Mouse (Mus musculus): ENCODE results near the gene Tbc1d22a.

Tbc1d22a gene

GRCm38 (mm10) chr15:86386325-86386724, 172.1 kb downstream of the Tbc1d22a start:
- no peak for DNase-seq (ENCODE audit: low read depth)

- DNase-seq (ENCODE audit: low read depth) = no peak
Observed at GRCm38 (mm10) chr15:86388597-86388996, 174.3 kb downstream of the Tbc1d22a start.

GRCm38 (mm10) chr15:86404866-86405265, 190.6 kb downstream of the Tbc1d22a start:
- no peak for DNase-seq (ENCODE audit: low read depth)

GRCm38 (mm10) chr15:86405527-86405926, 191.3 kb downstream of the Tbc1d22a start:
- peak; percentile 14 for DNase-seq (ENCODE audit: low read depth)

GRCm38 (mm10) chr15:86409352-86409751, 195.1 kb downstream of the Tbc1d22a start:
- no peak for DNase-seq (ENCODE audit: low read depth)

- DNase-seq (ENCODE audit: low read depth) = no peak
Observed at GRCm38 (mm10) chr15:86411532-86412080, 197.3 kb downstream of the Tbc1d22a start.

GRCm38 (mm10) chr15:86415951-86416350, 201.7 kb downstream of the Tbc1d22a start:
- no peak for DNase-seq (ENCODE audit: low read depth)

GRCm38 (mm10) chr15:86418436-86418835, 204.2 kb downstream of the Tbc1d22a start:
- DNase-seq (ENCODE audit: low read depth) = no peak

GRCm38 (mm10) chr15:86419620-86420019, 205.4 kb downstream of the Tbc1d22a start:
- no peak for DNase-seq (ENCODE audit: low read depth)

GRCm38 (mm10) chr15:86422858-86423257, 208.6 kb downstream of the Tbc1d22a start:
- no peak for DNase-seq (ENCODE audit: low read depth)

- no peak for DNase-seq (ENCODE audit: low read depth)
Observed at GRCm38 (mm10) chr15:86423884-86424283, 209.6 kb downstream of the Tbc1d22a start.

GRCm38 (mm10) chr15:86424971-86425370, 210.7 kb downstream of the Tbc1d22a start:
- no peak for DNase-seq (ENCODE audit: low read depth)

- DNase-seq (ENCODE audit: low read depth) = no peak
Observed at GRCm38 (mm10) chr15:86426364-86427000, 212.2 kb downstream of the Tbc1d22a start.

- DNase-seq (ENCODE audit: low read depth) = no peak
Observed at GRCm38 (mm10) chr15:86427439-86427838, 213.2 kb downstream of the Tbc1d22a start.

- no peak for DNase-seq (ENCODE audit: low read depth)
Observed at GRCm38 (mm10) chr15:86428496-86428895, 214.2 kb downstream of the Tbc1d22a start.

- no peak for DNase-seq (ENCODE audit: low read depth)
Observed at GRCm38 (mm10) chr15:86429766-86430335, 215.6 kb downstream of the Tbc1d22a start.

- DNase-seq (ENCODE audit: low read depth) = no peak
Observed at GRCm38 (mm10) chr15:86431539-86432080, 217.4 kb downstream of the Tbc1d22a start.

- DNase-seq (ENCODE audit: low read depth) = no peak
Observed at GRCm38 (mm10) chr15:86432791-86433190, 218.5 kb downstream of the Tbc1d22a start.

GRCm38 (mm10) chr15:86433378-86433777, 219.1 kb downstream of the Tbc1d22a start:
- DNase-seq (ENCODE audit: low read depth) = no peak

GRCm38 (mm10) chr15:86434241-86434640, 220.0 kb downstream of the Tbc1d22a start:
- DNase-seq (ENCODE audit: low read depth) = no peak

- no peak for DNase-seq (ENCODE audit: low read depth)
Observed at GRCm38 (mm10) chr15:86437346-86437745, 223.1 kb downstream of the Tbc1d22a start.

- DNase-seq (ENCODE audit: low read depth) = peak; percentile 13
Observed at GRCm38 (mm10) chr15:86439015-86439796, 224.9 kb downstream of the Tbc1d22a start.

- DNase-seq (ENCODE audit: low read depth) = no peak
Observed at GRCm38 (mm10) chr15:86444271-86444670, 230.0 kb downstream of the Tbc1d22a start.

All from c-Kit-positive CD71-positive TER-119-negative erythroid progenitor cells, embryonic 14.5 days (primary cell).